Mouse (Mus musculus) heart, embryonic 16.5 days (tissue): ENCODE results near the gene Ccl9. TPM values are rescaled to one million over a fixed set of nuclear protein-coding genes. Genes with fewer than 3 reads are reported as not detected.

Source experiments
- ATAC-seq: fragments of 200-750 bp; cut with Nextera tagmentation; replicated peaks from 2 replicates; pipeline ENCODE4 v1.8.0; 2017; ENCODE audit warnings: moderate number of reproducible peaks; ENCODE audit not compliant: insufficient read depth, low FRiP score; ENCODE audit errors: extremely low read depth
- H3K27ac ChIP-seq: fragments of 300-500 bp; sonication (generic); 2 replicates; pipeline ENCODE4 v1.5.1; 2014; ENCODE audit warnings: mild to moderate bottlenecking, low read length, control low read depth, moderate library complexity
- H3K27me3 ChIP-seq: fragments of 300-500 bp; sonication (generic); 2 replicates; pipeline ENCODE4 v1.6.1; 2014; ENCODE audit warnings: low read length, mixed read lengths; ENCODE audit not compliant: control insufficient read depth, insufficient read depth
- H3K36me3 ChIP-seq: fragments of 300-500 bp; sonication (generic); 2 replicates; pipeline ENCODE4 v1.6.1; 2014; ENCODE audit not compliant: control insufficient read depth, insufficient read depth
- H3K4me1 ChIP-seq: fragments of 300-500 bp; sonication (generic); 2 replicates; pipeline ENCODE4 v1.6.1; 2014; ENCODE audit warnings: low read length, mixed read lengths; ENCODE audit not compliant: control insufficient read depth, insufficient read depth
- H3K4me2 ChIP-seq: fragments of 300-500 bp; sonication (generic); 2 replicates; pipeline ENCODE4 v1.6.1; 2014; ENCODE audit warnings: low read depth, mild to moderate bottlenecking, control low read depth, low read length
- H3K4me3 ChIP-seq: fragments of 300-500 bp; sonication (generic); 2 replicates; pipeline ENCODE4 v1.5.1; 2014; ENCODE audit warnings: mild to moderate bottlenecking, control low read depth, low read length
- H3K9ac ChIP-seq: fragments of 300-500 bp; sonication (generic); 2 replicates; pipeline ENCODE4 v1.6.1; 2014; ENCODE audit warnings: low read length, control low read depth
- H3K9me3 ChIP-seq: fragments of 300-500 bp; sonication (generic); replicated peaks from 2 replicates; pipeline ENCODE4 v1.6.1; 2016; ENCODE audit warnings: low read length; ENCODE audit not compliant: control insufficient read depth
- WGBS: fragments of 180-500 bp; shearing (Covaris S2); extraction: QIAGEN DNeasy Blood & Tissue Kit; methylation state at CpG from one replicate; pipeline ENCODE4 v1.1.7; 2014; 5-methylcytosine and 5-hydroxymethylcytosine counted together
- polyA plus RNA-seq: library from polyadenylated mRNA; unstranded; fragments of >200 nt; fragmentation: Nextera tagmentation; extraction: Ambion mirVana; gene quantifications from 2 replicates; pipeline ENCODE4 v1.2.1, GENCODE M21; 2015

The Ccl9 gene
- polyA plus RNA-seq: 2.1 and 3.6 TPM in 2 replicates

DNA sequence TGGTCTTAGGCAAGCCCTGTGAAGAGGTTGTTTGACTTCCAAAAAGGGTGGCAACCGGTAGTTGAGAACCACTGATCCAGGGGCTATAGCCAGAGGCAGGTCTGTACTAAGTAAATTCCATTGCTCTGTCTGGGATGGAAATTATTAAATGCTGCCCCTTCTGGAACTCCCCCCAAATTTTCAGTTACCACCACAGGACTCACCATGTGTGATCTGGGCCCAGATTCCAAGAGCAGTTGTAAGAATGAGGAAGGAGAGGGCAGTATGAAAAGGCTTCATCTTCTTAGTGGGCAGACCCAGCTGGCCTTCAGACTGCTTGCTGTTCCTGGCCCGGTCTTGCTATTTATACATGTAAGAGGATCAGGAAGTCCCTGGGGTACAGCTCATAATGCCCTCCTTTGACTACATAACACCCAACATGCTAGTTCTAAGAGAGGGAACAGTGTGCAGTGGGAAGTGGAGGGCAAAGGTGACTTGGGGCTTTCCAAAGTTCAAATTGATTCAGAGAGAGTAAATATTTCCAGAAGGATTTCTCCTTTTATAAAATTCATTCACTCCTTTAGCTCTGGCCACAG lies at the start of gene Ccl9:
Gene Ccl9, minus strand, starts transcription at position 451 of the 575 bp plus-strand sequence.
- H3K4me3 ChIP-seq: no peak within 1 kb of the TSS
- no peak for ATAC-seq
- H3K4me1 ChIP-seq: no peaks in the 10 kb centered on the region
- no peak within 1 kb of the TSS for H3K9ac ChIP-seq
- 60% methylated on average over 2 of the region's 2 CpGs for WGBS
- no peaks in the 10 kb centered on the region for H3K36me3 ChIP-seq
- no peak within 1 kb of the TSS for H3K4me2 ChIP-seq
- H3K27ac ChIP-seq: no peak within 1 kb of the TSS
- no peaks in the 10 kb centered on the region for H3K27me3 ChIP-seq
- no peaks in the 10 kb centered on the region for H3K9me3 ChIP-seq

GRCm38 (mm10) chr11:83623586-83623985 lies 45.1 kb upstream of the Ccl9 start:
- 84% methylated on average over 3 of the region's 3 CpGs for WGBS
- H3K27ac ChIP-seq: no peak overlapping the region

DNA sequence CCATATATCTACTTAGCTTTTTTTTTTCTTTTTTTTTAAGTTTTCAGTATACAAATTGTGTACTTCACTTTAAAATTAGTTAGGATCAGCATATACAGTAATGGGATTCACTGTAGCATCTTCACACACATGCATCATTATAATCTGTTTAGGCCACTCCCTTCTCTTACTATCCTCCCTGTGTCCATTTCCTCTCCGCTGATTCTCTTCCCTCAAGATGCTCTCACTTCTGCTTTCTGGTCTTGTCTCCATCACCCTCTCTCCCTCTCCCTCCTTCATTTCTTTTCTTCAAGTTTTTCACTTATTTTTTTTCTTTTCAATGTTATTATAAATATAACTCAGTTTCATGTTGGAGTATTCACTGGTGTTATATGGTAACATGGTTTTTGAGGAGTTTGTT lies 40.6 kb upstream of the Ccl9 start:
- no peaks in the 10 kb centered on the region for H3K36me3 ChIP-seq
- no peak overlapping the region for H3K4me2 ChIP-seq
- no peak for ATAC-seq
- no peaks in the 10 kb centered on the region for H3K27me3 ChIP-seq
- no peak overlapping the region for H3K4me3 ChIP-seq
- H3K9ac ChIP-seq: no peak overlapping the region
- H3K9me3 ChIP-seq: no peaks in the 10 kb centered on the region
- H3K27ac ChIP-seq: no peak overlapping the region
- H3K4me1 ChIP-seq: no peaks in the 10 kb centered on the region
- 87% methylated on average over 1 of the region's 1 CpGs for WGBS

More at GRCm38 (mm10) chr11:83623586-83623985, 45.1 kb upstream of the Ccl9 start:
- Histone ChIP-seq H3K36me3 (no peaks in the 10 kb centered on the region), H3K27me3 (no peaks in the 10 kb centered on the region), H3K4me1 (no peaks in the 10 kb centered on the region), H3K4me3 (no peak overlapping the region), H3K9ac (no peak overlapping the region), H3K9me3 (no peaks in the 10 kb centered on the region), H3K4me2 (no peak overlapping the region)
- no peak for ATAC-seq

DNA sequence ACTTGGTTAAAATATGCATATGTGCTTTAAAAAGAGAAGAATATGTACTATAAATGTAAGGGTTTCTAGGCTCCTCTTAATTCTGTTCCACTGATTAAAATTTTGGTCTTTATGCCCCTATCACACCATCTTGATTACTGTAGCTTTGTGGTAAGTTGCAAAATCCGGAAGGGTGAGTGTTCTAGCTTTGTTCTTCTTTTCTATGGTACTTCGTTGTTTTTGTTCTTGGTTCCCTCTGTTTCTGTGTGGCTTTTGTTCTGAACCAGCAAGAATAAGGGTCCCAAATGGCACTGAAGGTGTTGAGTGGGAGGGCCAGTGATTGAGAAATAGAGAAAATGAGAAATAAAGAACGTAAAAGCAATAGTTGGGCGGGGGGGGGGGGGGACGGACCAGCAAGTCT lies 39.8 kb upstream of the Ccl9 start:
- H3K4me3 ChIP-seq: no peak overlapping the region
- no peak overlapping the region for H3K27ac ChIP-seq
- no peaks in the 10 kb centered on the region for H3K4me1 ChIP-seq
- ATAC-seq: no peak
- 71% methylated on average over 4 of the region's 5 CpGs for WGBS
- H3K9me3 ChIP-seq: no peaks in the 10 kb centered on the region
- H3K4me2 ChIP-seq: no peak overlapping the region
- no peaks in the 10 kb centered on the region for H3K36me3 ChIP-seq
- H3K27me3 ChIP-seq: no peaks in the 10 kb centered on the region
- no peak overlapping the region for H3K9ac ChIP-seq

GRCm38 (mm10) chr11:83616586-83616985 lies 38.1 kb upstream of the Ccl9 start:
- Histone ChIP-seq H3K4me3 (no peak overlapping the region), H3K27ac (no peak overlapping the region), H3K27me3 (no peaks in the 10 kb centered on the region), H3K4me1 (no peaks in the 10 kb centered on the region), H3K4me2 (no peak overlapping the region), H3K36me3 (no peaks in the 10 kb centered on the region), H3K9ac (no peak overlapping the region), H3K9me3 (no peaks in the 10 kb centered on the region)
- 73% methylated on average over 1 of the region's 1 CpGs for WGBS
- no peak for ATAC-seq

GRCm38 (mm10) chr11:83610900-83611299 lies 32.5 kb upstream of the Ccl9 start:
- Histone ChIP-seq H3K4me1 (no peaks in the 10 kb centered on the region), H3K4me2 (no peak overlapping the region), H3K4me3 (no peak overlapping the region), H3K27me3 (no peaks in the 10 kb centered on the region), H3K9me3 (no peaks in the 10 kb centered on the region), H3K9ac (no peak overlapping the region), H3K27ac (no peak overlapping the region), H3K36me3 (no peaks in the 10 kb centered on the region)
- no peak for ATAC-seq
- WGBS: 58% methylated on average over 2 of the region's 2 CpGs

GRCm38 (mm10) chr11:83606396-83606795 lies 28.0 kb upstream of the Ccl9 start:
- no peaks in the 10 kb centered on the region for H3K4me1 ChIP-seq
- WGBS: 31% methylated on average over 1 of the region's 1 CpGs
- no peak for ATAC-seq
- H3K9me3 ChIP-seq: no peaks in the 10 kb centered on the region
- no peaks in the 10 kb centered on the region for H3K27me3 ChIP-seq
- H3K27ac ChIP-seq: no peak overlapping the region
- H3K36me3 ChIP-seq: no peaks in the 10 kb centered on the region
- H3K4me2 ChIP-seq: no peak overlapping the region
- no peak overlapping the region for H3K4me3 ChIP-seq
- H3K9ac ChIP-seq: no peak overlapping the region

- Histone ChIP-seq H3K4me2 (no peak overlapping the region), H3K27me3 (no peaks in the 10 kb centered on the region), H3K9me3 (no peaks in the 10 kb centered on the region), H3K36me3 (no peaks in the 10 kb centered on the region), H3K4me3 (no peak overlapping the region), H3K9ac (no peak overlapping the region), H3K27ac (no peak overlapping the region), H3K4me1 (no peaks in the 10 kb centered on the region)
- ATAC-seq: no peak
- 81% methylated on average over 3 of the region's 3 CpGs for WGBS
Observed at GRCm38 (mm10) chr11:83605535-83605934, 27.1 kb upstream of the Ccl9 start.

DNA sequence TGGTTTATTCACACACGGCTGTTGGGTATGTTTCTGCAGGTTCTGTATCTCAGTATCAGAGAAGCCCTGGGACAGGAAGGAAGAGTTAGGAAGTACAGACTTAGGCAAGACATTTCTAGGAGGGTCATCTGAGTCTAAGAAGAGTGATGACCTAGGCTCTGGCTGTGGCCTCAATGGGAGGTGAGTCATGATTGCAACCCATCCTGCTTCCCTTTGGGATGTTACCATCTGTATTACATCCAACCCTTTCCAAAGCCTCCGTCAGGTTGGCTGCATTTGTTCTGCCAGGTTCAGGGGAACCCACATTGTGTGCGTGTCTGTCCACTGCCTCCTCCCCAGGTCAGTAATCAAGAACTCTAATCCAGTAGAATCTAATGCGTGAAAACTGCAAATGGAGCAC lies 26.3 kb upstream of the Ccl9 start:
- H3K9ac ChIP-seq: no peak overlapping the region
- H3K4me2 ChIP-seq: no peak overlapping the region
- no peaks in the 10 kb centered on the region for H3K4me1 ChIP-seq
- 84% methylated on average over 4 of the region's 4 CpGs for WGBS
- no peaks in the 10 kb centered on the region for H3K36me3 ChIP-seq
- H3K4me3 ChIP-seq: no peak overlapping the region
- no peaks in the 10 kb centered on the region for H3K9me3 ChIP-seq
- H3K27ac ChIP-seq: no peak overlapping the region
- H3K27me3 ChIP-seq: no peaks in the 10 kb centered on the region
- ATAC-seq: no peak
